Mouse (Mus musculus) kidney, postnatal 14 days (tissue): ENCODE data around the gene Ppt2.
A peak's percentile ranks its signal among the peaks of the same experiment; 100 is the strongest.

Experiments used
- DNase-seq: peaks from one replicate; pipeline ENCODE4 v3.0.0; 2022; ENCODE audit warnings: mixed read lengths

The Ppt2 gene

DNA sequence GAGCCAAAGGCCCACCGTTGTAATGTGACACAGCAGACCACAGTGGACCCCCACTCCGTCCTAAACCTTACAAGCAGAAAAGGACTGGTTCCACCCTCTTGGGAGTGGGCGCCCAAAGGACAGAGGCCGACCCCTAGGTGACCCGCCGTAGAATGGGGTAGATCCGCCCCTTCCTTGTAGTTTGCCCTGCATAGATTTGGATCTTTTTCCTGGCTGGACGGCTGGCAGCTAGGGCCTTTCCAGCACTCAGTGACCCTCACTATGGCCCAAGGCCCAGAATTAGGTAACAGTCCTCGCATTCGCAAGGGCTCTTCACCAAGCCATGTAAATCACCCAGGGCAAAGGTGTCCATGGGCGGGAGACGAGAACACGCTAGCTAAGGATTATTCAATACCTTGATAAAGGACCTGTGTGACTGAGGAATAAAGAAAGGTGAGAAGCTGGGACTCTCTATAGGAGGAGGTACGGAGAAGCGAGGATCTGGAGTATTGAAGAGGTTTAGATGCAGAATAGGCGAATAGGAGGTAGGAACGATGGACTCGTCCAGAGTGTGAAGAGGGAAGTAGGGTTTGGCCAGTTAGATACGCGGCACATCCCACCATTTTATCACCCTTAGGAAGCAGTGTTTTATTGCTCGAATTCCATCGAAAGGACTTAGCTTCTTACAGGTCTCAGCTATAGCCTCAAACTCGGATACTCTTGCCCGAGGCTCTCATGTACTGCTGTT is 23.6 kb downstream of the Ppt2 start:
- DNase-seq, result peak; percentile 79

DNA sequence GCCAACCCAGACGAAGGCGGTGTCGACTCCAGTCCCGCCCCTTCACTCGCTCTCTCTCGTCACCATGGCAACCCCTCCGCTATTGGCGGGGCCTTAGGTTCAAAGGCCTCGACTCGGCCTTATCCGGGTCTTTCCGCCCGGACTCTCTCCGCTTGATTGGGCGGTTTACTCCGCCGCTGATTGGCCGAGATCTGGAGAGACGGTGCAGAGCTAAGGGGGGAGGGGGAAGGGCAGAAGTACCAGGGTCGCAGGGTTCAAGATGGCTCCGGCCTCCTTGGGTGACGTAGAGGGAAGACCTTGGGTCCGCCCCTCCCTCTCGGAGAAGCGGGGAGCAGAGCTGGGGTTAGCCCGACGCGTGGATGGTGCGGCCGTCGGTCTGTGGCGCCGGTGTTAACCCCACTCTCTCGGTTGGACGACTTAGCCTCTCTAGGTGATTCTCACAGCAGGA is 24.2 kb downstream of the Ppt2 start, which contains the start of gene Agpat1:
Gene Agpat1, plus strand, starts transcription at position 202 of the 448 bp plus-strand sequence.
- peak; percentile 99 for DNase-seq

DNA sequence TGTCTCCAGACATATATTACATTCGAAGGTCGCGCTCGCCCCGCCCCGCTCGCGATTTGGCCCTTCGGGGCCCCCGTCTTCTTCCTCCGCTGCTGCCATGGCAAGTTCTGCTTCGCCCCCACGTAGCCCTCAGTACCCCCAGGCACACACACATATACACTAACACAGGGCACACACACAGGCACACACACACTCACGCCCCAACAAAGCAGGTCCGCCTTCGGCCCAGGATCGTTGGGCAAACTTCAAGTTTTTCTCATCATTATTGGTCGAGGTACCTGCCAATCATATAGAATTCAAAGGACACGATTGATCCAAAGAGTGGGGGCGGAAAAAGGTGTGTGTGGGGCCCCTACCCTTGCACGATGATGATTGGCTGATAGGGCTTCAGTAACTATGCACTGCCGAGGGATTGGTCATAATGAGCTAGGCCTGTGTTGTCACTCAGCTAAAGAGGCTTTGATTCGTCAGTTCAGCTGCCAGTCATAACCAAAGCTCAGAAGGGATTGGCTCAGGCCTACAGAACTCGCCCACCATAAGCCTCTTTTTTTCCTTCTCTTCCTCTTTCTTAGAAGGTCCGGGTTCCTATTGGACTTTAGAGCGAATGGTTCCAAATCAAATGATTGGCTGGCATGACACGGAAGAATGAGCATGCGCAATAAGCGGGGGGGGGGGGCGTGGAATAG is 24.8 kb downstream of the Ppt2 start, which contains the start of gene Rnf5:
Gene Rnf5, minus strand, starts transcription at position 316 of the 686 bp plus-strand sequence.
- peak; percentile 99 for DNase-seq

DNA sequence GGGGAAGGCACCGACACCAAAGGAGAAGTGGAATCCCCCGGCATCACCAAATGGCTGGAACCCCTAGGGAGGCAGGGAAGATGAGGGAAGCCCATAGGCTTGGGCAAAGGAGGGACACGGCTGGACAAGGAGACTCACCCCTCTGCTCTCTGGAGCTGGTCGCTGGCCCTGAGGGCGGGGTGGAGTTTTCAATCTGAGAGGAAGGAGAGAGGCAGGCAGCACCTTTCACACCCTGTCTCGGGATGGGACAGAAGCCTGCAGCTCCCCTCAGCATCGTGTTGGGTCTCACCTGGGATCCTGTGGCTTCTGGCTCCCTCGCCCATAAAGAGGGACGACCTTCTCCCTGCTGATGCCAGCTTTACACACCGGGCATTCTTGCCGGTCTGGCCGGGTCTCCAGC is 26.5 kb downstream of the Ppt2 start:
- DNase-seq, result no peak

DNA sequence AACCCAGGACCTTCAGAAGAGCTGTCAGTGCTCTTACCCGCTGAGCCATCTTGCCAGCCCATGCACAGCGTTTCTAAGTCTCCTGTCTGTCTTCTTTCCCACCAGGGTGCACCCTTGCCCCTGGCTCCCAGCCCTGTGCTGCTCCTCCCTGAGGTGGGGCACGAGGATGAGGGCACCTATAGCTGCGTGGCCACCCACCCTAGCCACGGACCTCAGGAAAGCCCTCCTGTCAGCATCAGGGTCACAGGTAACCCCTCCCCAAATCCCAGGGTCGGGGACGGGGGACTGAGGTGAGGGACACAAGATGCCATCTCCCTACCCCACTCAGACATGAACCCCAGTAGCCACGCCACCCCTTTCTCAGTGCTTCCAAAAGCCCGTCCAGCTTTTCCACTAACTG is 28.4 kb downstream of the Ppt2 start:
- no peak for DNase-seq

DNA sequence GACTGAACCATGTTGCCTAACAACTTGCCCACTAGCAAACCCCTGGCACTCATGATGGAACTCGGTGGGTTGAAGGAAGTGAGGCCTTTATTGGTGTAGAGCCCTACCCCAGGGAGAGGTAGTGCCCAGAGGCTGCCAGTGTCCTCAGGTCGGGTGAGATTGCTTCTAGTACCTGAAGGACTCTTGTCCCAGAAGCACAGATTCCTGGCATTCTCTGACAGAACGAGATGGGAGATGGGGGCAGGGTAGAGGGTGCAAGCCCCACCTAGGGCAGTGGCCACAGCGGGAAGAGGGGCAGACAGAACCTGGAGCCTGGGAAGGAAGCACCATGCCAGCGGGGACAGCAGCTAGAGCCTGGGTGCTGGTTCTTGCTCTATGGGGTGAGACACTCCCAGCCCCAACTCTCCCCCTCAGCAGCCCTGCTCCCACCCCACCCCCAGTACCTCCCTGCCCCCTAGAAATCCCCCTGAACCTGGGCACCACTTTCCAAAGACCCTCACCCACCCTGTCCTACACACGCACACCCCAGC is 30.7 kb downstream of the Ppt2 start, which contains the start of gene Ager:
Gene Ager, plus strand, starts transcription at position 297 of the 530 bp plus-strand sequence.
- DNase-seq, result no peak

DNA sequence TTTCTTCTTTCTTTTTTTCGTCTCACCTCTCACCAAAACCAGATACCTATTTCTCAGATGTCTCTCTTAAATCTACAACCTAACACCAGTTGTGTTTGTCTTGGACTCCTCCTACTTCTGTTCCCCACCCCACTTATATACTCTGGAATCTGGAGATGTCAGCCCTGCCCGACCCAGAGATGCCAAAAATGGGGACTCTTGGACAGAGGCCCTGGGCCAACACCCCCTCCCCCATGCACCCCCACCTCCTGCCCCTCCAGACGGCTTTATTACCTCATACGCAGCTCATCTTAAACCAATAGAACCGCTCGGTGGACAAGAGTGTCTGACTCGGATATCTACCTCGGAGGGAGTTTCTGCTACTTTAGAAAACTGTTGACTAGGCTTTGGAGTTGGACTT is 32.2 kb downstream of the Ppt2 start:
- no peak for DNase-seq

DNA sequence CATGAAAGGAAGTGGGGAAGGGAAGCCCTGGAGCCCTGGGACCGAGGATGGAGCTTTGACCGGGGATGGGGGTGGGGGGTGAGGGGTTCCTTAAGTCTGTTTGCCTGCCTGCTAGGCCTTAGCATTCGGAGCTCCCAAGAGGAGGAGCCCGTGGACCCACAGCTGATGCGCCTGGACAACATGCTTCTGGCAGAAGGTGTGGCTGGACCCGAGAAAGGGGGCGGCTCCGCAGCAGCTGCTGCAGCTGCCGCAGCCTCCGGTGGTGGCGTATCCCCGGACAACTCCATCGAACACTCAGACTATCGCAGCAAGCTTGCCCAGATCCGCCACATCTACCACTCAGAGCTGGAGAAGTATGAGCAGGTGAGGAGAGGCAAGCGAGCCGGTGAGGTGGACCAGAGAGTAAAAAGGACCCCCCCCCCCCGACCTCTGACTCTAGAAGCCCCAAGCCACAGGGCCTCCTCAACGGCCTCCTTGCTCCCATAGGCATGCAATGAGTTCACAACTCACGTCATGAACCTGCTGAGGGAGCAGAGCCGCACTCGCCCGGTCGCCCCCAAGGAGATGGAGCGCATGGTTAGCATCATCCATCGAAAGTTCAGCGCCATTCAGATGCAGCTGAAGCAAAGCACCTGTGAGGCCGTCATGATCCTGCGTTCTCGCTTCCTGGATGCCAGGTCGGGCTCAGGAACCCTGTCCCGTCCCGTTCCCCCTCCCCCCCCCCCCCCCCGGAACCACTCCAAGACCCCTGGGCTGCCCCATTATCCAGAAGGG is 34.4 kb downstream of the Ppt2 start:
- DNase-seq, result peak; percentile 44

DNA sequence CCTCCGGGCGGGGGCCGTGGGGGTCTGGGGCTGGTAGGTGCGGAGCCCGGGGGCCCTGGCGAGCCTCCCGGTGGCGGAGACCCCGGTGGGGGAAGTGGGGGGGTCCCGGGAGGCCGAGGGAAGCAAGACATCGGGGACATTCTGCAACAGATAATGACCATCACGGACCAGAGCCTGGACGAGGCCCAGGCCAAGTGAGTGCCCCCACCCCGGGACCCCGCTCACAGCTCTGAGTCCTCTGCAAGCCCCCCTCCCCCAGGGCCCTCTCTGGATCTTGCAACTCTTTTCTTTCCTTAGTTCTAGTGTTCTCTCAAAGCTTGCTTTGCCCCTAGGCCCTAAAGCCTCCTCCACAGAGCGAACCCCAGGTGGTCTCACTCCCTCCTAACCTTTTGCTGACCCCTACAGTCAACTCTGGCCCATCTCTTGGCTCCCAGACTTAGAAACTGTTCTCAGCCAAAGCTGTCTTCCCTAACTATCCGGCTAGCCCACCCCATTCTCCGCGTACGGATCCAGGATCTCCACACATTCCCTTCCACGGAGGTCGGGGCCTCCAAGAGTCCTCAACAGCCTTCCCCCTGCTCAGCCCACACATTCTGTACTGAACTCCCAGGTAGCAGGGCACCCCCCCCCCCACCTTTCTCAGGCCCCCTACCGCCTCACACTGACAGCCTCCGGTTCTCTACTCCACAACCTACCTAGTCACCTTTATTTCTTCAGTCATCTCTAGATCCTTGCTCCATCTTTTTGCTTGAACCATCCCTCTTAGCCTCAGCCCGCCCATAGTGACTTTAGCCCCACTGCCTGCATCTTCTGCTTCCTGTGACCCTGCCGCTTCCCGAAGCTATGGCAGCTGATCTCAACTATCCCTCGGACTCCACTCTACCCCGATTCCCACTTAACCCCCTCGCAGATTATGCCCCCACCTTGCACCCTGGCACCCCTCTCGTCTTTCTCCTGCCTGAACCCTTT is 35.4 kb downstream of the Ppt2 start:
- DNase-seq, result peak; percentile 57

DNA sequence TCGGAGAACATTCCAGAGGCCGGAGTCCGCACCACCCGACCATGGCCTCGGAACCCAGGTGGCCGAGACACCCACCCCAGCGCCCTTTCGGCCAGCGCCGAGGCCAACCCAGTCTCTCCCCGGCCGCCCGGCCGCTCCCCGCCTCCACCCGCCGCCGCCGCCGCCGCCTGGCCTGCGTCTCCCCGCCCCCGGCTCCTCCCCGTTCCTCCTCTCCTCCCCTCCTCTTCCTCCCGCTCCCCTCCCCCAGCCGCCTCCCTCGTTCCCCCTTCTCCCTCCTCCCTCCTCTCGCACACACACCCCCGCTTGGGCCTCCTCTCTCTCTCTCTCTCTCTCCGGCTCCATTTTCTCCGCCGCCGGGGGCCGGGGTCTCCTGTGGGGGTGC is 36.3 kb downstream of the Ppt2 start:
- peak; percentile 94 for DNase-seq

DNA sequence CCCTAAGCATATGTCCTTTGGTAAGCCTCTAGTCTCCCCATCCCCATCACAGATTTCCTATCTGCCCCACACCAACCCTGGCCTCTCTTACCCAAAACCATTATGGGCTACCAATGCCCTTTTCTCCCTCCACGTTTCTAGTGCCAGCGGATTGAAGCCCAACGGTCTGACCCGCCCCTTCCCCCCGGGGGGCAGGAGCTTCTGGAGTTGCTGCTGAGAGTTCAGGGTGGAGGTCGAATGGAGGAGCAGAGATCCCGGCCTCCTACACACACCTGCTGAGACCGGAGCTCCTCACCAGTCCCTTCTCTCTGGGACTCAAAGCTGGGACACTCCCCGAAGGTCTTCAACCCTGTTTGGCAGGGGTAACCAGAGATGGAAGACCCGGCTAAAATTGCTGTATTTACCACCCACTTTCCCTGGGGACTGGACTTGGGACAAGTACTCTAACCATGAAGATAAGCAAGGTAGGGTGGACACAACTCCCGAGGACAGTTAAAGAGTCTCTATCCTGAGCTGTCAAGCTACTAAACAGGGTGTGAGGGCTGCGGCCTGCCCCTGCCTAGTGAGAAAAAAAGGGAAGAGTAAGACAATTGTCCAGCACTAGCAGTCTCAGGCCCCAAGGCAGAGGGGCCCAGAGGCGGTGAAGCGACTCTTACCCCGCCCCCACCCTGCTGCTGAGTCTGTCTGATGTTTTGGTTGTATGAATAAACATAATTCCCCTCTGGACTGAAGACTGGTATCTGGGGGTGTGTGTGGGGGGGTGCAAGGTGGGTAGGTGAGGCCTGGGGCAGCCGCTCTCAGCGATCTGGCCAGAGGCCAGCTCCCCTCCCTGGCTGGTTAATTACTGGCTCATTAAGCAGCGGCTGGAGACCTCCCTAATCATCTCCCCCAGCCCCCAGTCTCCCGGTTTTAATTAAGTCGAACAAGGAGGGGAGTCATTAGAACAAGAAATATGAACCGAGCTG is 37.0 kb downstream of the Ppt2 start, which contains the start of gene Pbx2:
Gene Pbx2, plus strand, starts transcription at position 238 of the 965 bp plus-strand sequence.
- DNase-seq, result peak; percentile 43

DNA sequence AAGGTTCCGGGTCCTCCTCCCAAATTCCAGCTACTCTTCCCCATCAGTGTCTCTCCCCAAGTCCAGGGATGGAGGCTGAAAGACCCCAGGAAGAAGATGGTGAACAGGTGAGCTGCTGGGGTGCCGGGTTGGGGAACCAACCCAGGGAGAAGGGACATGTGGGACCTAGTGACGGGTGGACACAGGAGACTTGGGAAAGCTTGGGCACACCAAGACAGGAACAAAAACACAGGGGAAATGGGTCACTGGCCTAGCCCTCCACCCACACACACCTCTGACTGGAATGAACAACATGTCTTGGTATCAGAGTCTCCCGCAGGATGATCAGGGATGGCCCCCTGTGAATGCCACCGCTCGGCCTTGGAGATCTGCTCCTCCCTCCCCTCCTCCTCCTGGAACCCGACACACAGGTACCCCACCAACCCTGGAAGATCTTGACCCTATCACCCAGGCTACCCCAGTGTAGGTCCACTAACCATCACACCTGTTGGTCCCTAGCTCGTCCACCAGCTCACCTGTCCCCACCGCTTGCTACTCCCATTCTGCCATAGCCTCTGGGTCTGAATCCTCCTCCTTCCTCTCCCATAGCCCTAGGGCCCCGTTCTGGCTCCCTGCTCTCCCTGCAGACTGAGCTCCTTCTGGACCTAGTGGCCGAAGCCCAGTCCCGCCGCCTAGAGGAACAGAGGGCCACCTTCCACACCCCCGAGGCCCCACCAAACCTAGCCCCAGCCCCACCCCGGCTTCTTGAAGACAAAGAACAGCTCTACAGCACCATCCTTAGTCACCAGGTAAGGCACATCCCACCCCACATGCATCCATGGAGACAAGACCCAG is 37.9 kb downstream of the Ppt2 start:
- no peak for DNase-seq

DNA sequence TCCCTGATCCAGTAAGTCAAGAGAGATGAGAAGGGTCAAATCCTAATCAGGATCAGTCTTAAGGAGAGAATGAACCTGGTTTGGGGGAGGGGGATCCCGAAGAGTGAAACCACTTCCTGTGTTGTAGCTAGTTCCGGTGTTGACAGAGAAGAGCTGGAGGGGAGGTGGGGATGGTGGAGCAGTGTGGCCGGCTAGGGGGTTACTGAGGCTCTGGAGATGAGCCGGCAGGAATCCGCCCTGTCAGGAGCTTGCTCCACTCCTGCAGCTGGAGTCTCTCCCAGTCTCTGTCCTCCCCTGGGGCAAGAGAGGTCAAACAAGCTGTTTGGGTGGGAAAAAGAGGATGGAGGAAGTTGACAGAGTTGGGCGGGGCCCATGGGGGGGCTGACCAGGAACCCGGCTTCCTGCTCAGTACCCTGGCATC is 38.6 kb downstream of the Ppt2 start, which contains the start of gene Gpsm3:
Gene Gpsm3, plus strand, starts transcription at position 126 of the 421 bp plus-strand sequence.
- peak; percentile 75 for DNase-seq

DNA sequence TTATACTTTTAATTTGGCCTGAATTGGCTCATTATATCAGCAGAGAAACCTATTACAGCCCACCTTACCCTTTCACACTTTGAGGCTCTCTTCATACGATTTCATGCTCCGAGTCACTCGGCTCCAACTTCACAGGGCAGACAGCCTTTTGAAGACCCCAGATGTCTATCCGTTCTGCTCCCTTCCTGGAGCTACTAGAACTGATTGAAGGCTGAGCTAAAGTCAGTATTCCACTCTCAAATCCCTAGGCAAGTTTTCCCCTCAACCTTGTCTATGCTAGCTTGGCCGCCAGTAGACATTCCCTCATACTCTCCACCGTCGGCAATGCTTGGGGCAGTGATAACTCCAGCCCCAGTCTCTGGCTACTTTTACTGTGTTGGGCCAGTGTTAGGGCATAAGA is 39.1 kb downstream of the Ppt2 start:
- no peak for DNase-seq

DNA sequence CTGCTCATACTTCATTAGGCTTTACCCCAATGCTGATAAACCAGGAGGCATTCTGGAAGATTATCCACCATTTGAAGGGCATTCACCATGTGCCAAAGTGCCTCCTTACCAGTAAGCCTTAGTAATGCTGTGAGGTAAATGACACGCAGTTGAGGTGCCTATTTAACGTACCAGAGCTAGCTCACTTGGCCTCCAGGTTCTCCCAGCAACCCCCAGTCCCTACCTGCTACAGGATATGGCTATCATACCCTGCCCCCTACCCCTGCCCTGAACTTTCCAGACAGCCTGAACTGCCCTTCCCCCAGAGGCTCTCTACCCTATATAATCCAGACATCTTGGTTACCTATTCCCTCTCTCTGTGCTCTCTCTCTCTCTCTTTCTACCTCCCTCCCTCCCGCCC is 39.5 kb downstream of the Ppt2 start:
- DNase-seq, result no peak

DNA sequence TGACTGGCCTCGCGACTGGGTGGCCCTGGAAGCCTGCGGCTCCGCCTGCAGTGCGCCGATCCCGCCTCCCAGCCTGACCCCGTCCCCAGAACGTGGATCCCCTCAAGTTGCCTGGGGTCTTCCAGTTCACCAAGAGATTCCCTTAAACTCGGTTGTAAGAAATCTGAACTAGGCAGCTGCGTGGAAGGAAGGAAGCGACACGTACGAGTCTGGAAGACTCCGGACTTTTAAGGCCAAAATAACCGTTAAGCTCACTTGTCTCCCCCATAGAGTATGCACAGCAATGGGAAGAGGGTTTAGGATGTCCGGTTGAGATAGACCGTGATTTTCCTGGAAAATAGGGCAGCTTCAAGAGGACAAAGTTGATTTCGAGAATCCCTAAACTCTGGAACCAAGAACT is 40.5 kb downstream of the Ppt2 start:
- no peak for DNase-seq

DNA sequence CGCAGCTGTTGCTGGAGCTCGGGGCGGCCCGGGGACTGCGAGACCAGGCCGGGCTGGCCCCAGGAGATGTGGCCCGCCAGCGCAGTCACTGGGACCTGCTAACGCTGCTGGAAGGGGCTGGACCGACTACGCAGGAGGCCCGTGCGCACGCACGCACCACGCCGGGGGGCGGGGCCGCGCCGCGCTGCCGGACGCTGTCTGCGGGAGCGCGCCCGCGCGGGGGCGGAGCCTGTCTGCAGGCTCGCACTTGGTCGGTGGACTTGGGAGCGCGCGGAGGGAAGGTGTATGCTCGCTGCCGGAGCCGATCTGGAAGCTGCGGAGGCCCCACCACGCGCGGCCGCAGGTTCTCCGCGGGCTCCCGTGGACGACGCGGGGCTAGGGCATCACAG is 40.9 kb downstream of the Ppt2 start:
- peak; percentile 99 for DNase-seq

DNA sequence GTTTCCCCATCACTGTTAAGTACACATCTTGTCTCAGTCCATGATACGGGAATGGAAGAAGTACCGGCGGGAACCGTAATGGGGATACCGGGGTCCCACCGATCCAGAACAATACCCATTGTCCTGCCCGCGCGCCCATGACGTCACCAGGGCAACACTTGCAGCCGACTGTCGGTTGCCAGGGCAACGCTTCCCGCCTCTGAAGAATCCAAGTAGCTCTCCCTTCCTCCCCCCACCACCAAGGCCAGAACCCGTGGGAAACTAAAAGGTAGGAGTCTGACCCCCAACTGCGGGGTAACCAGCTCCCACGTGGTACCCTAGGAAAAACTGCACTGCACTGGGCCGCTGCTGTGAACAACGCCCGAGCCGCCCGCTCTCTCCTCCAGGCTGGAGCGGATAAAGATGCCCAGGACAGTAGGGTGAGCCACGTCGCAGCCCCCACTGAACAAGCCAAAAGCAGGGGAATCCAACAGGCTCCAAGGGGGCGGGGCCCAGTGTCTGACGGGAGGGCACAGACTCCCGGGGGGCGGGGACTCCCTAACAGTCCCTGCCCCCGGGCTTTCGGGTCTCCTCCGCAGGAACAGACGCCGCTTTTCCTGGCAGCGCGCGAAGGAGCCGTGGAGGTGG is 41.4 kb downstream of the Ppt2 start:
- peak; percentile 94 for DNase-seq
